Mouse (Mus musculus) forebrain, embryonic 16.5 days (tissue): ENCODE results near the gene Gm3045. TPM values are rescaled to one million over a fixed set of nuclear protein-coding genes. Genes with fewer than 3 reads are reported as not detected.
A peak's percentile ranks its signal among the peaks of the same experiment; 100 is the strongest.

ENCODE experiments used
- ATAC-seq: fragments of 200-750 bp; cut with Nextera tagmentation; 2 replicates; pipeline ENCODE4 v1.8.0; 2017; ENCODE audit warnings: mild to moderate bottlenecking, moderate library complexity
- H3K27ac ChIP-seq: fragments of 300-500 bp; sonication (generic); 2 replicates; pipeline ENCODE4 v1.5.1; 2014; ENCODE audit warnings: low read length, control low read depth
- H3K27me3 ChIP-seq: fragments of 300-500 bp; sonication (generic); replicated peaks from 2 replicates; pipeline ENCODE4 v1.6.1; 2014; ENCODE audit warnings: low read length; ENCODE audit not compliant: control insufficient read depth, insufficient read depth
- H3K36me3 ChIP-seq: fragments of 300-500 bp; sonication (generic); 2 replicates; pipeline ENCODE4 v1.6.1; 2014; ENCODE audit not compliant: control insufficient read depth, insufficient read depth
- H3K4me1 ChIP-seq: fragments of 300-500 bp; sonication (generic); replicated peaks from 2 replicates; pipeline ENCODE4 v1.6.1; 2014; ENCODE audit warnings: low read length; ENCODE audit not compliant: control insufficient read depth, insufficient read depth
- H3K4me2 ChIP-seq: fragments of 300-500 bp; sonication (generic); 2 replicates; pipeline ENCODE4 v1.6.1; 2014; ENCODE audit warnings: mild to moderate bottlenecking, low read length, control low read depth
- H3K4me3 ChIP-seq: fragments of 300-500 bp; sonication (generic); replicated peaks from 2 replicates; pipeline ENCODE4 v1.5.1; 2014; ENCODE audit warnings: mild to moderate bottlenecking, low read length, control low read depth
- H3K9ac ChIP-seq: fragments of 300-500 bp; sonication (generic); replicated peaks from 2 replicates; pipeline ENCODE4 v1.6.1; 2014; ENCODE audit warnings: low read depth, low read length, control low read depth
- H3K9me3 ChIP-seq: fragments of 300-500 bp; sonication (generic); 2 replicates; pipeline ENCODE4 v1.6.1; 2016; ENCODE audit warnings: low read length; ENCODE audit not compliant: control insufficient read depth
- WGBS: fragments of 180-500 bp; shearing (Covaris S2); extraction: QIAGEN DNeasy Blood & Tissue Kit; methylation state at CpG from one replicate; pipeline ENCODE4 v1.1.7; 2014; 5-methylcytosine and 5-hydroxymethylcytosine counted together
- polyA plus RNA-seq: library from polyadenylated mRNA; unstranded; fragments of >200 nt; fragmentation: Nextera tagmentation; extraction: Ambion mirVana; gene quantifications from 2 replicates; pipeline ENCODE4 v1.2.1, GENCODE M21; 2015

Gm3045 gene
- polyA plus RNA-seq, 1 experiment from 2014 or later = not detected

GRCm38 (mm10) chr13:56404511-56405140, 21.8 kb upstream of the Gm3045 start:
- Histone ChIP-seq H3K36me3 (no peaks in the 10 kb centered on the region), H3K27me3 (no peaks in the 10 kb centered on the region), H3K9ac (no peak overlapping the region), H3K4me3 (no peak overlapping the region), H3K4me2 (no peak overlapping the region), H3K27ac (no peak overlapping the region), H3K4me1 (no peaks in the 10 kb centered on the region), H3K9me3 (no peaks in the 10 kb centered on the region)
- ATAC-seq = no peak
- 78% methylated on average over 6 of the region's 6 CpGs for WGBS

GRCm38 (mm10) chr13:56412286-56412873, 14.0 kb upstream of the Gm3045 start:
- Histone ChIP-seq H3K4me1 (peaks cover 4% of the 10 kb centered on the region), H3K27ac (no peak overlapping the region), H3K4me3 (no peak overlapping the region), H3K36me3 (no peaks in the 10 kb centered on the region), H3K4me2 (no peak overlapping the region), H3K27me3 (no peaks in the 10 kb centered on the region), H3K9me3 (peaks cover 2% of the 10 kb centered on the region), H3K9ac (no peak overlapping the region)
- WGBS = 55% methylated on average over 9 of the region's 9 CpGs
- 0 out of 2 replicates have a peak, but pooled peaks have one; percentile 8 for ATAC-seq

GRCm38 (mm10) chr13:56418685-56419483, 7.5 kb upstream of the Gm3045 start:
- Histone ChIP-seq H3K9me3 (peaks cover 2% of the 10 kb centered on the region), H3K4me3 (no peak overlapping the region), H3K27ac (no peak overlapping the region), H3K9ac (no peak overlapping the region), H3K36me3 (no peaks in the 10 kb centered on the region), H3K4me1 (0 out of 2 replicates have a peak, but pooled peaks cover 4% of the 10 kb centered on the region), H3K4me2 (no peak overlapping the region), H3K27me3 (no peaks in the 10 kb centered on the region; the same call in 1 of the 2 replicates)
- WGBS = 49% methylated on average over 13 of the region's 13 CpGs
- no peak for ATAC-seq

GRCm38 (mm10) chr13:56419538-56419937, 6.9 kb upstream of the Gm3045 start:
- 77% methylated on average over 6 of the region's 6 CpGs for WGBS
- H3K36me3 ChIP-seq = no peaks in the 10 kb centered on the region
- H3K4me2 ChIP-seq = no peak overlapping the region
- no peaks in the 10 kb centered on the region for H3K9me3 ChIP-seq
- no peak overlapping the region for H3K27ac ChIP-seq
- ATAC-seq = no peak
- H3K4me1 ChIP-seq = 0 out of 2 replicates have a peak, but pooled peaks cover 4% of the 10 kb centered on the region
- H3K27me3 ChIP-seq = no peaks in the 10 kb centered on the region; the same call in 1 of the 2 replicates
- H3K9ac ChIP-seq = no peak overlapping the region
- H3K4me3 ChIP-seq = no peak overlapping the region

GRCm38 (mm10) chr13:56422072-56422723, 4.2 kb upstream of the Gm3045 start:
- no peak overlapping the region for H3K27ac ChIP-seq
- no peak overlapping the region for H3K4me2 ChIP-seq
- WGBS = 22% methylated on average over 16 of the region's 16 CpGs
- no peaks in the 10 kb centered on the region for H3K9me3 ChIP-seq
- no peak overlapping the region for H3K4me3 ChIP-seq
- H3K27me3 ChIP-seq = no peaks in the 10 kb centered on the region; the same call in 1 of the 2 replicates
- no peaks in the 10 kb centered on the region for H3K36me3 ChIP-seq
- no peak overlapping the region for H3K9ac ChIP-seq
- 0 out of 2 replicates have a peak, but pooled peaks cover 4% of the 10 kb centered on the region for H3K4me1 ChIP-seq
- peak; percentile 77 for ATAC-seq

- H3K4me2 ChIP-seq = no peak overlapping the region
- H3K4me1 ChIP-seq = 0 out of 2 replicates have a peak, but pooled peaks cover 4% of the 10 kb centered on the region
- no peak overlapping the region for H3K27ac ChIP-seq
- H3K9me3 ChIP-seq = no peaks in the 10 kb centered on the region
- H3K4me3 ChIP-seq = no peak overlapping the region
- H3K27me3 ChIP-seq = peaks cover 2% of the 10 kb centered on the region; the same call in 1 of the 2 replicates
- no peak for ATAC-seq
- WGBS = 91% methylated on average over 7 of the region's 7 CpGs
- H3K36me3 ChIP-seq = no peaks in the 10 kb centered on the region
- no peak overlapping the region for H3K9ac ChIP-seq
These were observed 463 bp upstream of the Gm3045 start for GRCm38 (mm10) chr13:56425931-56426330.

- H3K36me3 ChIP-seq = no peaks in the 10 kb centered on the region
- WGBS = 29% methylated on average over 16 of the region's 16 CpGs
- ATAC-seq = peak; percentile 53
These were observed 2.5 kb downstream of the Gm3045 start for GRCm38 (mm10) chr13:56428724-56429500.

GRCm38 (mm10) chr13:56432496-56432895, 6.1 kb downstream of the Gm3045 start:
- Histone ChIP-seq H3K27me3 (peaks cover 16% of the 10 kb centered on the region), H3K4me1 (peaks cover 18% of the 10 kb centered on the region), H3K36me3 (no peaks in the 10 kb centered on the region), H3K4me3 (no peak overlapping the region), H3K27ac (no peak overlapping the region), H3K4me2 (no peak overlapping the region), H3K9me3 (no peaks in the 10 kb centered on the region), H3K9ac (no peak overlapping the region)
- 87% methylated on average over 11 of the region's 12 CpGs for WGBS
- no peak for ATAC-seq

More at GRCm38 (mm10) chr13:56428724-56429500, 2.5 kb downstream of the Gm3045 start:
- H3K4me3 ChIP-seq = no peak overlapping the region
- H3K27me3 ChIP-seq = peaks cover 4% of the 10 kb centered on the region; the same call in 1 of the 2 replicates
- peaks cover 8% of the 10 kb centered on the region for H3K4me1 ChIP-seq
- no peak overlapping the region for H3K4me2 ChIP-seq
- no peaks in the 10 kb centered on the region for H3K9me3 ChIP-seq
- H3K27ac ChIP-seq = no peak overlapping the region
- no peak overlapping the region for H3K9ac ChIP-seq
